Mouse (Mus musculus): ENCODE measurements around the gene Gm3415.
"Not testable (repeated sequence)": the region's sequence is repeated elsewhere in the genome, so short reads cannot be mapped to it uniquely, and the experiment has no call there.

Gm3415 gene

DNA sequence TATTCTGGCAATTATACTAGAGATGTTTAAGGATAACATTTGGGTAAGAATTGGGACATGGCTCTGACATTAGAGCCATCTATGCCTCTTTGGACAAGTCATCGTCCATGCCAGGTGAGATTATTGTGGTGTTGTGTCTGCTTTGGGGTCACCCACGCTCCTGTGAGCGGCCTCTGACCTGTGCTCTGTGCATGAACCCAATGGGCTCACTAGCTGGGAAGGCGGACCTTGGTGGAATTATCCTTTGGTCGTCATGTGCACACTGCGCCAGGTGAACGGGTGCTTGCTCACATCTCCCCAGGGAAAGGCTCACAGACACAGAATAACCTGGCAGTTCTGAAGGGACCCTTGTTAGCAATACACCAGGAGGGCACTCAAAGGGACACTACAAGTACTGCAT lies 43.3 kb downstream of the Gm3415 start:
- DNase-seq (ENCODE audit: low spot score in 2 of 2): not testable (repeated sequence)

DNA sequence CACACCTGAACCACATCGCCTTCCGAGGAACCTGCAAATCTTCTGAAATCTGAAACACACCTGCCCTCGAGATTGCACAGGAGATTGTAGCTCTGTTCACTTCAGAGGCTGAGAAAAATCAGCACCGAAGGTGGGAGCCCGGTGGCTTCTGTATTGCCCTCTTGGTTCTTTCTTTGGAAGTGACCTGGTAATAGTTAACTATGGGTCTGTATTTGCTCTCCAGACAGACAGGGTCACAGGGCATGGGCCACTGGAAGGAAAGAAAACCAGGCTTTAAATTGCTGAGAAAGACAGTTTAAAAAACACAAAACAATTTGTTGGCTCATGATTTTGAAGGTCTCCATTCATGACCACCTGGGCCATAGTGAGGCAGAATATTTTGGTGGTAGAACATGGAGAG lies 44.0 kb downstream of the Gm3415 start:
- no peak for DNase-seq (ENCODE audit: low spot score in 2 of 2)

- DNase-seq (ENCODE audit: low spot score in 2 of 2): no peak
Observed at GRCm38 (mm10) chr5:146606221-146606620, 50.3 kb downstream of the Gm3415 start.

DNA sequence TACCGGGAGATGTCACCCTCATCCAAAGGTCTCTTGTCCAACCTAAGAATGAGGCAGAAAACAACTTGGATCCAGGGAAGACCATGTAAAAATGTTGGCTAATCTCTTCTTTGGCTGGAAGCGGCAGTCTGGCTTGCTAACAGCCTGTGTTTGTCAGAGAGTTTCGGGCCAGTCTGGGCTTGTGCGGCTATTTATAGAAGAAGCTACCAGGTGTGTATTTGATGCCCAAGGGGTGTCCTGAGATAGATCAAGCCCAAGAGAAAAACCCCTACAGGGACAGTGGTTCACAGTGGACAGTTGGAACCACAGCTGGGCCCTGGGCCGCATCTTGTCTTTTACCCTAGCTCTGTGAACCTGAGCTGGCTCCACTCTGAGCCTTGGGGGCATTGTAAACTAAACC lies 51.0 kb downstream of the Gm3415 start:
- no peak for DNase-seq (ENCODE audit: low spot score in 2 of 2)

GRCm38 (mm10) chr5:146607816-146608215 lies 51.9 kb downstream of the Gm3415 start:
- DNase-seq (ENCODE audit: low spot score in 2 of 2): no peak
